Mouse (Mus musculus): Measurements from ENCODE around the gene Fbxo22. TPM values are rescaled to one million over a fixed set of nuclear protein-coding genes. Genes with fewer than 3 reads are reported as not detected.
"Not testable (repeated sequence)": the region's sequence is repeated elsewhere in the genome, so short reads cannot be mapped to it uniquely, and the experiment has no call there.

Gene Fbxo22
- polyA plus RNA-seq (2017; shearing (Covaris generic)): 10 to 100 TPM; 39.3 to 50.5 (median 42.0) TPM

GRCm38 (mm10) chr9:55208790-55209481 is at the start of gene Fbxo22:
Fbxo22 (plus strand) TSS chr9:55208925.
- ATAC-seq: peak; percentile 86

GRCm38 (mm10) chr9:55170655-55171412 is 37.9 kb upstream of the Fbxo22 start:
- no peak for ATAC-seq

GRCm38 (mm10) chr9:55172195-55172685 is 36.5 kb upstream of the Fbxo22 start:
- no peak for ATAC-seq

- no peak for ATAC-seq
Observed at GRCm38 (mm10) chr9:55174235-55174634, 34.5 kb upstream of the Fbxo22 start.

GRCm38 (mm10) chr9:55195876-55196275 is 12.8 kb upstream of the Fbxo22 start:
- no peak for ATAC-seq

GRCm38 (mm10) chr9:55198260-55198659 is 10.5 kb upstream of the Fbxo22 start:
- ATAC-seq: no peak

- ATAC-seq: no peak
Observed at GRCm38 (mm10) chr9:55199348-55199747, 9.4 kb upstream of the Fbxo22 start.

- ATAC-seq: peak; percentile 13
Observed at GRCm38 (mm10) chr9:55208458-55208789, 301 bp upstream of the Fbxo22 start.

- ATAC-seq: no peak
Observed at GRCm38 (mm10) chr9:55211611-55212010, 2.9 kb downstream of the Fbxo22 start.

GRCm38 (mm10) chr9:55213396-55213795 is 4.7 kb downstream of the Fbxo22 start:
- ATAC-seq: no peak

GRCm38 (mm10) chr9:55215056-55215455 is 6.3 kb downstream of the Fbxo22 start:
- ATAC-seq: no peak

GRCm38 (mm10) chr9:55215648-55216047 is 6.9 kb downstream of the Fbxo22 start:
- no peak for ATAC-seq

GRCm38 (mm10) chr9:55216078-55216477 is 7.4 kb downstream of the Fbxo22 start:
- ATAC-seq: no peak

- ATAC-seq: no peak
Observed at GRCm38 (mm10) chr9:55217381-55217780, 8.7 kb downstream of the Fbxo22 start.

GRCm38 (mm10) chr9:55225165-55225737 is 16.5 kb downstream of the Fbxo22 start:
- ATAC-seq: no peak

- ATAC-seq: no peak
Observed at GRCm38 (mm10) chr9:55226251-55226650, 17.5 kb downstream of the Fbxo22 start.

- no peak for ATAC-seq
Observed at GRCm38 (mm10) chr9:55228149-55228548, 19.4 kb downstream of the Fbxo22 start.

- no peak for ATAC-seq
Observed at GRCm38 (mm10) chr9:55229010-55229409, 20.3 kb downstream of the Fbxo22 start.

- ATAC-seq: no peak
Observed at GRCm38 (mm10) chr9:55231544-55231943, 22.8 kb downstream of the Fbxo22 start.

GRCm38 (mm10) chr9:55232110-55232509 is 23.4 kb downstream of the Fbxo22 start:
- ATAC-seq: no peak

- ATAC-seq: no peak
Observed at GRCm38 (mm10) chr9:55232586-55232985, 23.9 kb downstream of the Fbxo22 start.

- ATAC-seq: not testable (repeated sequence)
Observed at GRCm38 (mm10) chr9:55233076-55233475, 24.4 kb downstream of the Fbxo22 start.

Data from inflammation-experienced regulatory T-cells, adult 6 months (primary cell).